Mouse (Mus musculus): Measurements from ENCODE around the gene Fkbp5.

GRCm38 (mm10) chr17:28418954-28419353 is 98.4 kb downstream of the Fkbp5 start:
- no peak for TF ChIP-seq EP300 (IDR thresholded peaks at IDR 0.05; ENCODE audit: low read length)
- TF ChIP-seq JUND (conservative IDR thresholded peaks at IDR 0.05; ENCODE audit: low read depth, low read length): no peak
- TF ChIP-seq HCFC1 (IDR thresholded peaks at IDR 0.05; ENCODE audit: low read depth, low read length): no peak
- TF ChIP-seq CTCF (conservative IDR thresholded peaks at IDR 0.05 in 1 of 2, IDR thresholded peaks at IDR 0.05 in 1 of 2; ENCODE audit: low read depth in 2 of 2, low read length in 2 of 2): peak; percentile 13 to 47; a peak in 2 of 4 replicates
